Comparison of ENCODE assay signal across 11 mouse cellular contexts in genomic region chrX:143884299-143884698, GRCm38 (mm10). TPM values are rescaled to one million over a fixed set of nuclear protein-coding genes. Genes with fewer than 3 reads are reported as not detected.
DNase-seq lines count a peak whose midpoint lies in the region; ATAC-seq lines count a peak whose summit lies in the region.
"Had no signal": no experiment of that assay in that cellular context is flagged by ENCODE, and none has a peak within 500 bp of the region (broad histone marks: within the 10 kb centered on the region; RNA-seq: fewer than 3 reads in every experiment).

No protein-coding gene starts in this region.

- peak overlapping the region; percentile 44; the same call in 1 of the 2 replicates for H3K27ac ChIP-seq in embryonic facial prominence, embryonic 14.5 days (replicated peaks; ENCODE audit: low read depth, low read length)
- no peak overlapping the region for H3K27ac ChIP-seq in embryonic facial prominence, embryonic 10.5 days (replicated peaks)
- no peak overlapping the region for H3K27ac ChIP-seq in limb, embryonic 12.5 days
- H3K27ac ChIP-seq in limb, embryonic 10.5 days, result no peak overlapping the region
- H3K27ac ChIP-seq in limb, embryonic 15.5 days, result peak overlapping the region; percentile 65
- H3K27ac ChIP-seq: kidney, postnatal 0 days; liver, embryonic 13.5 days had no signal

- H3K27me3 ChIP-seq in embryonic facial prominence, embryonic 14.5 days (replicated peaks; ENCODE audit: control insufficient read depth, insufficient read depth, low read length), result peaks cover 7% of the 10 kb centered on the region
- peaks cover 65% of the 10 kb centered on the region for H3K27me3 ChIP-seq in embryonic facial prominence, embryonic 10.5 days (replicated peaks; ENCODE audit: low read depth, poor library complexity, severe bottlenecking)
- peaks cover 16% of the 10 kb centered on the region; the same call in 1 of the 2 replicates for H3K27me3 ChIP-seq in limb, embryonic 12.5 days
- peaks cover 81% of the 10 kb centered on the region for H3K27me3 ChIP-seq in limb, embryonic 10.5 days (ENCODE audit: low read depth, poor library complexity, severe bottlenecking)
- H3K27me3 ChIP-seq in limb, embryonic 15.5 days, result peaks cover 9% of the 10 kb centered on the region; the same call in 1 of the 2 replicates
- H3K27me3 ChIP-seq: liver, embryonic 13.5 days had no signal

- peak; percentile 61 for ATAC-seq in embryonic facial prominence, embryonic 14.5 days (ENCODE audit: low read depth)
- peak; percentile 52; the same call in 1 of the 2 replicates for ATAC-seq in limb, embryonic 12.5 days (ENCODE audit: insufficient number of reproducible peaks, insufficient read depth, low FRiP score, low TSS enrichment, low read depth)
- peak; percentile 69; the same call in 1 of the 2 replicates for ATAC-seq in limb, embryonic 15.5 days (ENCODE audit: insufficient number of reproducible peaks, low FRiP score, low TSS enrichment, low read depth)

- H3K9me3 ChIP-seq in embryonic facial prominence, embryonic 14.5 days (ENCODE audit: control insufficient read depth, low read length), result no peaks in the 10 kb centered on the region
- no peaks in the 10 kb centered on the region for H3K9me3 ChIP-seq in embryonic facial prominence, embryonic 10.5 days
- no peaks in the 10 kb centered on the region for H3K9me3 ChIP-seq in limb, embryonic 12.5 days
- no peaks in the 10 kb centered on the region for H3K9me3 ChIP-seq in limb, embryonic 10.5 days (replicated peaks)
- H3K9me3 ChIP-seq in limb, embryonic 15.5 days, result no peaks in the 10 kb centered on the region
- H3K9me3 ChIP-seq: liver, embryonic 13.5 days had no signal

- H3K4me3 ChIP-seq in embryonic facial prominence, embryonic 14.5 days (ENCODE audit: low read depth, low read length), result no peak overlapping the region
- H3K4me3 ChIP-seq in embryonic facial prominence, embryonic 10.5 days, result no peak overlapping the region
- H3K4me3 ChIP-seq in limb, embryonic 12.5 days (replicated peaks), result no peak overlapping the region
- no peak overlapping the region for H3K4me3 ChIP-seq in limb, embryonic 10.5 days
- H3K4me3 ChIP-seq in limb, embryonic 15.5 days, result no peak overlapping the region
- H3K4me3 ChIP-seq: liver, embryonic 13.5 days had no signal

- WGBS in embryonic facial prominence, embryonic 14.5 days, result 64% methylated on average over 6 of the region's 6 CpGs
- 75% methylated on average over 6 of the region's 6 CpGs for WGBS in embryonic facial prominence, embryonic 10.5 days
- WGBS in limb, embryonic 12.5 days, result 64% methylated on average over 6 of the region's 6 CpGs
- WGBS in limb, embryonic 10.5 days, result 85% methylated on average over 6 of the region's 6 CpGs
- WGBS in limb, embryonic 15.5 days, result 49% methylated on average over 6 of the region's 6 CpGs

- no peak for DNase-seq in embryonic facial prominence, embryonic 14.5 days (ENCODE audit: low spot score)
- DNase-seq in embryonic facial prominence, embryonic 10.5 days (ENCODE audit: low spot score), result no peak
- no peak for DNase-seq in limb, embryonic 10.5 days (ENCODE audit: low spot score)
- peak; percentile 56 for DNase-seq in fat pad, adult 2 months (ENCODE audit: extremely low read depth, low read depth, low spot score)
- no peak for DNase-seq in neural tube, embryonic 10.5 days (ENCODE audit: extremely low spot score, low spot score)
- DNase-seq in thymus, adult 18-20 months, result no peak
- DNase-seq: liver, embryonic 13.5 days had no signal

- no peak overlapping the region for H3K9ac ChIP-seq in embryonic facial prominence, embryonic 14.5 days (ENCODE audit: low read depth, low read length)
- H3K9ac ChIP-seq in limb, embryonic 12.5 days (replicated peaks), result no peak overlapping the region
- H3K9ac ChIP-seq in limb, embryonic 15.5 days, result no peak overlapping the region
- H3K9ac ChIP-seq: liver, embryonic 13.5 days had no signal

- no peaks in the 10 kb centered on the region for H3K36me3 ChIP-seq in embryonic facial prominence, embryonic 14.5 days (ENCODE audit: control insufficient read depth, insufficient read depth, low read length)
- H3K36me3 ChIP-seq in embryonic facial prominence, embryonic 10.5 days (replicated peaks), result no peaks in the 10 kb centered on the region
- no peaks in the 10 kb centered on the region for H3K36me3 ChIP-seq in limb, embryonic 12.5 days
- H3K36me3 ChIP-seq in limb, embryonic 10.5 days, result no peaks in the 10 kb centered on the region
- no peaks in the 10 kb centered on the region for H3K36me3 ChIP-seq in limb, embryonic 15.5 days
- H3K36me3 ChIP-seq: liver, embryonic 13.5 days had no signal

- no peaks in the 10 kb centered on the region for H3K4me1 ChIP-seq in embryonic facial prominence, embryonic 14.5 days (ENCODE audit: control insufficient read depth, insufficient read depth, low read length)
- H3K4me1 ChIP-seq in embryonic facial prominence, embryonic 10.5 days, result peaks cover 7% of the 10 kb centered on the region; the same call in 1 of the 2 replicates
- H3K4me1 ChIP-seq in limb, embryonic 12.5 days (replicated peaks), result 0 out of 2 replicates have a peak, but pooled peaks cover 4% of the 10 kb centered on the region
- H3K4me1 ChIP-seq in limb, embryonic 10.5 days, result peaks cover 16% of the 10 kb centered on the region
- H3K4me1 ChIP-seq in limb, embryonic 15.5 days, result 0 out of 2 replicates have a peak, but pooled peaks cover 3% of the 10 kb centered on the region
- H3K4me1 ChIP-seq: liver, embryonic 13.5 days had no signal

- H3K4me2 ChIP-seq in embryonic facial prominence, embryonic 14.5 days (ENCODE audit: low read depth, low read length), result 0 out of 2 replicates have a peak overlapping the region, but pooled peaks have one; percentile 10
- H3K4me2 ChIP-seq in limb, embryonic 12.5 days, result no peak overlapping the region
- no peak overlapping the region for H3K4me2 ChIP-seq in limb, embryonic 15.5 days
- H3K4me2 ChIP-seq: liver, embryonic 13.5 days had no signal

RNA-seq across cellular contexts. Expression of gene Dcx, which starts 48.8 kb away (rescaled TPM):
- polyA plus RNA-seq in embryonic facial prominence, embryonic 14.5 days (2014; fragmentation: Nextera tagmentation; extraction: Ambion mirVana), result 22.9 and 27.3 TPM in 2 replicates
- 14.1 and 17.1 TPM in 2 replicates for polyA plus RNA-seq in embryonic facial prominence, embryonic 10.5 days (2016; fragmentation: Nextera tagmentation; extraction: Ambion mirVana)
- 8.9 and 10.4 TPM in 2 replicates for polyA plus RNA-seq in limb, embryonic 12.5 days (2016; fragmentation: Nextera tagmentation; extraction: Ambion mirVana)
- polyA plus RNA-seq in limb, embryonic 10.5 days (2016; fragmentation: Nextera tagmentation; extraction: Ambion mirVana), result 11.0 and 15.4 TPM in 2 replicates
- polyA plus RNA-seq in limb, embryonic 15.5 days (2015; fragmentation: Nextera tagmentation; extraction: Ambion mirVana), result 6.6 and 9.5 TPM in 2 replicates
- polyA plus RNA-seq: small intestine, adult 2 months had no signal

RNA-seq across cellular contexts. Expression of gene Capn6, which starts 57.1 kb away (rescaled TPM):
- 392 and 427 TPM in 2 replicates for polyA plus RNA-seq in embryonic facial prominence, embryonic 14.5 days (2014; fragmentation: Nextera tagmentation; extraction: Ambion mirVana)
- polyA plus RNA-seq in embryonic facial prominence, embryonic 10.5 days (2016; fragmentation: Nextera tagmentation; extraction: Ambion mirVana), result 122 and 128 TPM in 2 replicates
- 256 and 284 TPM in 2 replicates for polyA plus RNA-seq in limb, embryonic 12.5 days (2016; fragmentation: Nextera tagmentation; extraction: Ambion mirVana)
- polyA plus RNA-seq in limb, embryonic 10.5 days (2016; fragmentation: Nextera tagmentation; extraction: Ambion mirVana), result 382 and 412 TPM in 2 replicates
- 323 and 402 TPM in 2 replicates for polyA plus RNA-seq in limb, embryonic 15.5 days (2015; fragmentation: Nextera tagmentation; extraction: Ambion mirVana)
- polyA plus RNA-seq: small intestine, adult 2 months had no signal

Comparison
In these comparisons a context has a peak if more than half of its experiments do, and no peak if none do; other contexts are left out.
1. H3K27ac ChIP-seq: peak in embryonic facial prominence, embryonic 14.5 days (single experiment) and limb, embryonic 15.5 days (single experiment); none in embryonic facial prominence, embryonic 10.5 days (single experiment), limb, embryonic 12.5 days (single experiment) and limb, embryonic 10.5 days (single experiment).
2. Peak in every context shown above with its lines, with median percentiles within 50 percentile points of each other: ATAC-seq.